Mouse (Mus musculus): ENCODE data around the gene Ing1. TPM values are rescaled to one million over a fixed set of nuclear protein-coding genes. Genes with fewer than 3 reads are reported as not detected.
A peak's percentile ranks its signal among the peaks of the same experiment; 100 is the strongest.

Ing1 gene
- 39.3 and 42.4 TPM in 2 replicates for polyA plus RNA-seq (2015; fragmentation: Nextera tagmentation; extraction: Ambion mirVana)

DNA sequence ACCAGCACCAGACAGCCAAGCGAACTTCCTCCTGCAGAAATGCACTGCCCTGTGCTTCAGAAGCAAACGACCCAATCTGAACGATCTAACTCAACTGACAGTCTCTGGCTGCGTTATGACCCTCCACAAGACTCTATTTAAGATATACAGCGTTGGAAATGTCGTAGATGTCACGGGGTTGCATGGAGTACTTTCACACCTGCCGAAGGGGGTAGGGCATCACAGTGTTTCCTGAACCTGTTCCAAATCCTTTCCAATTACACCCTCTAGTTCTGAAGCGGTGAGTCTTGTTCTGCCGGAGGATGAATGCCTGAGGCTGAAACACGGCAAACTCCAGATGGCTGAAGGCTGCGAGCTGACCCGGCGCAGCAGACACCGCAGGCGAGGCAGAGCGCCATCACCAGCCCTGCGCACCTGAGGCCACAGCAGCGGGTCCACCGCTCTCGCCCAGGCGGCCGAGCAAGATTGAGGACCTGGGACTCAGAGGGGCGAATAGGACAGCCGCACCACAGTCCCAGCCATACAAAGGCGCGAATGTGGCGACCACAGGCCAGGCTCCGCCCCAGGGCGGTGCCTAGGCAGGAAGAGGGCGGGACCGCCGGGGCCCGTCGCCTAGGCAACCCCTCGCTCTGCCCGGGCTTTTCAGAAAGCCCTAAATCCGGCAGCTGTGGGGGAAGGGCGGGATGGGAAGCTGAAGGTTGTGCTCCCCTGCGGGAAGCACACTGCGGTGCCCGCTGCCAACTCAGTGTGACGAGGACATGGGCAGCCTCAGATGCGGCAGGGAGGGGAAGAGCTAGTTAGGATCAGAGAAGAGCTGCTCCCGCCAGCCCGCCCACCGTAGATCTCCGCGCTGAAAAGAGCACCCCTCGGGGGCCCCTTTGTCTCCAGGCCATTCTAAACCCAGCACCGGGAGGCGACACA is at the start of gene Ing1:
Ing1 (plus strand) TSS at position 773 of the 921 bp plus-strand sequence.
- Histone ChIP-seq H3K4me1 (ENCODE audit: control insufficient read depth, insufficient read depth, low read length) (peaks cover 28% of the 10 kb centered on the region), H3K27me3 (ENCODE audit: control insufficient read depth, insufficient read depth, low read depth, low read length) (no peaks in the 10 kb centered on the region), H3K9ac (ENCODE audit: low read depth, low read length) (peak within 1 kb of the TSS; percentile 90), H3K4me3 (ENCODE audit: low read depth, low read length) (peak within 1 kb of the TSS; percentile 93), H3K4me2 (ENCODE audit: low read length) (peak within 1 kb of the TSS; percentile 75), H3K27ac (ENCODE audit: low read length) (peak within 1 kb of the TSS; percentile 100), H3K9me3 (replicated peaks; ENCODE audit: control insufficient read depth, low read length, poor library complexity, severe bottlenecking) (no peaks in the 10 kb centered on the region), H3K36me3 (ENCODE audit: control insufficient read depth, insufficient read depth, low read length) (no peaks in the 10 kb centered on the region)
- WGBS, result under 1% methylated on average over 52 of the region's 52 CpGs
- peak; percentile 87 for ATAC-seq

GRCm38 (mm10) chr8:11506074-11506473 is 49.3 kb upstream of the Ing1 start:
- no peak for ATAC-seq
- Histone ChIP-seq H3K27me3 (ENCODE audit: control insufficient read depth, insufficient read depth, low read depth, low read length) (no peaks in the 10 kb centered on the region), H3K27ac (ENCODE audit: low read length) (no peak overlapping the region), H3K4me1 (ENCODE audit: control insufficient read depth, insufficient read depth, low read length) (no peaks in the 10 kb centered on the region), H3K36me3 (ENCODE audit: control insufficient read depth, insufficient read depth, low read length) (peaks cover 50% of the 10 kb centered on the region), H3K4me2 (ENCODE audit: low read length) (no peak overlapping the region), H3K9me3 (replicated peaks; ENCODE audit: control insufficient read depth, low read length, poor library complexity, severe bottlenecking) (no peaks in the 10 kb centered on the region), H3K9ac (ENCODE audit: low read depth, low read length) (no peak overlapping the region), H3K4me3 (ENCODE audit: low read depth, low read length) (no peak overlapping the region)
- 84% methylated on average over 14 of the region's 14 CpGs for WGBS

- peaks cover 56% of the 10 kb centered on the region for H3K36me3 ChIP-seq (ENCODE audit: control insufficient read depth, insufficient read depth, low read length)
- no peak for ATAC-seq
Measured at GRCm38 (mm10) chr8:11506802-11507201, 48.6 kb upstream of the Ing1 start.

DNA sequence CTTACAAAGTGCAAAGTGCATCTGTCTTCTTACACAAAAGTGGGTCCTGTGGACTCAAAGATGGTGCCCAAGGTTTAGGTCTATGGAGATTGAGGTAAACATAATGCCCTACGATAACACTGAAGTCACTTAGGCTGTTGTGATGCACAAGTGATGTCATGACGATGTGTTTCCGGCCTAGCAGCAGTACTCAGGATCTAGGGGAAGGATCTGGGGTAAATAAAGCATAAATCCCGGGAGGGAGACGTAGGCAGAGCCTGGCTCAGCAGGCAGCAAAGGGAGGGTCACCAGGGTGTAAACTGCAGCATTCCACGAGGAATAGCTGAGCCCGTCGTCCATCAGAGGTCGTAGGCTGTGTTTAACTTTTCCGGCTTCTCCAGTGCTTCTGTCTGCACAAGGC is 46.5 kb upstream of the Ing1 start:
- Histone ChIP-seq H3K9ac (ENCODE audit: low read depth, low read length) (no peak overlapping the region), H3K4me3 (ENCODE audit: low read depth, low read length) (no peak overlapping the region), H3K27ac (ENCODE audit: low read length) (no peak overlapping the region), H3K36me3 (ENCODE audit: control insufficient read depth, insufficient read depth, low read length) (peaks cover 65% of the 10 kb centered on the region), H3K27me3 (ENCODE audit: control insufficient read depth, insufficient read depth, low read depth, low read length) (no peaks in the 10 kb centered on the region), H3K4me1 (ENCODE audit: control insufficient read depth, insufficient read depth, low read length) (no peaks in the 10 kb centered on the region), H3K9me3 (replicated peaks; ENCODE audit: control insufficient read depth, low read length, poor library complexity, severe bottlenecking) (no peaks in the 10 kb centered on the region), H3K4me2 (ENCODE audit: low read length) (no peak overlapping the region)
- 79% methylated on average over 10 of the region's 10 CpGs for WGBS
- no peak for ATAC-seq

More at GRCm38 (mm10) chr8:11506802-11507201, 48.6 kb upstream of the Ing1 start:
- H3K4me1 ChIP-seq (ENCODE audit: control insufficient read depth, insufficient read depth, low read length), result no peaks in the 10 kb centered on the region
- 76% methylated on average over 6 of the region's 6 CpGs for WGBS
- no peaks in the 10 kb centered on the region for H3K27me3 ChIP-seq (ENCODE audit: control insufficient read depth, insufficient read depth, low read depth, low read length)
- H3K4me3 ChIP-seq (ENCODE audit: low read depth, low read length), result no peak overlapping the region
- no peak overlapping the region for H3K4me2 ChIP-seq (ENCODE audit: low read length)
- H3K9me3 ChIP-seq (replicated peaks; ENCODE audit: control insufficient read depth, low read length, poor library complexity, severe bottlenecking), result no peaks in the 10 kb centered on the region
- no peak overlapping the region for H3K27ac ChIP-seq (ENCODE audit: low read length)
- no peak overlapping the region for H3K9ac ChIP-seq (ENCODE audit: low read depth, low read length)

- 93% methylated on average over 5 of the region's 5 CpGs for WGBS
- ATAC-seq, result no peak
Measured at GRCm38 (mm10) chr8:11510971-11511370, 44.4 kb upstream of the Ing1 start.

DNA sequence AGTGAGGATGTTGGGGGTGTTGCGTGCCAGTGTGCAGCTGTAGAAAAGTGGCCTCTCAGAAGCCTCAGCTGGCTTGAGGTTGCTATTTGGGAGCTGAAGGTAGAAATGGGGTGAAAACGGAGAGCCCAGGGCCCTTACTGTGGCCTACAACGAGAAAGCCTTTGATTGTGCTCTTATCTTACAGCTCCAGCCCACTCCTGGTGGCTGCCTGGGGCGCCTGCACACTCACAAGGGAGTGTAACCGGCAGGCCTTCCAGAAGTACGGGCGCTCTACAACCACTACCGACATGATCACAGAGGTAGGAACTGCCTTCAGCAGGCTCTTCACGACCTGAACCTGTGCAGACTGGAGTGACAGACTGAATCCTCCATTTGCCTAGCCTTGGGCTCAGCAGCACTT is 42.7 kb upstream of the Ing1 start:
- Histone ChIP-seq H3K4me2 (ENCODE audit: low read length) (no peak overlapping the region), H3K36me3 (ENCODE audit: control insufficient read depth, insufficient read depth, low read length) (peaks cover 51% of the 10 kb centered on the region), H3K9ac (ENCODE audit: low read depth, low read length) (no peak overlapping the region), H3K27me3 (ENCODE audit: control insufficient read depth, insufficient read depth, low read depth, low read length) (no peaks in the 10 kb centered on the region), H3K27ac (ENCODE audit: low read length) (no peak overlapping the region), H3K9me3 (replicated peaks; ENCODE audit: control insufficient read depth, low read length, poor library complexity, severe bottlenecking) (no peaks in the 10 kb centered on the region), H3K4me3 (ENCODE audit: low read depth, low read length) (no peak overlapping the region), H3K4me1 (ENCODE audit: control insufficient read depth, insufficient read depth, low read length) (no peaks in the 10 kb centered on the region)
- WGBS, result 86% methylated on average over 9 of the region's 9 CpGs
- no peak for ATAC-seq

More at GRCm38 (mm10) chr8:11510971-11511370, 44.4 kb upstream of the Ing1 start:
- H3K27ac ChIP-seq (ENCODE audit: low read length), result no peak overlapping the region
- no peak overlapping the region for H3K4me2 ChIP-seq (ENCODE audit: low read length)
- H3K36me3 ChIP-seq (ENCODE audit: control insufficient read depth, insufficient read depth, low read length), result peaks cover 51% of the 10 kb centered on the region
- H3K9me3 ChIP-seq (replicated peaks; ENCODE audit: control insufficient read depth, low read length, poor library complexity, severe bottlenecking), result no peaks in the 10 kb centered on the region
- no peaks in the 10 kb centered on the region for H3K4me1 ChIP-seq (ENCODE audit: control insufficient read depth, insufficient read depth, low read length)
- H3K27me3 ChIP-seq (ENCODE audit: control insufficient read depth, insufficient read depth, low read depth, low read length), result no peaks in the 10 kb centered on the region
- H3K4me3 ChIP-seq (ENCODE audit: low read depth, low read length), result no peak overlapping the region
- no peak overlapping the region for H3K9ac ChIP-seq (ENCODE audit: low read depth, low read length)

DNA sequence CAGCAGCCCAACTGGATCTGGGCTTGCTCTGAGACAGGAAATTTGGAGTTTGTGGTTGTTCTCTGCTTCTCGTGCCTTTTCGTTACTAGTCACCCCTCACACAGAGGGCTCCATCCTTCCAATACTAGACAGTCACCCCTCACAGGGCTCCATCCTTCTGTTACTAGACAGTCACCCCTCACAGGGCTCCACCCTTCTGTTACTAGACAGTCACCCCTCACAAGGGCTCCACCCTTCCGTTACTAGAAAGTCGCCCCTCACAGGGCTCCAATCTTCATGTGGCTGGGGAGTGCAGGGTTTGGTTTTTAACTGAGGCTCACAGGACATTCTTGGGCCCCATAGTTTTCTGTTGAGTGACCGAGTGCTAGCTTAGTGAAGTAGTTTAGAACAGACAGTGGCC is 42.1 kb upstream of the Ing1 start:
- Histone ChIP-seq H3K27ac (ENCODE audit: low read length) (no peak overlapping the region), H3K9ac (ENCODE audit: low read depth, low read length) (no peak overlapping the region), H3K4me1 (ENCODE audit: control insufficient read depth, insufficient read depth, low read length) (no peaks in the 10 kb centered on the region), H3K4me3 (ENCODE audit: low read depth, low read length) (no peak overlapping the region), H3K36me3 (ENCODE audit: control insufficient read depth, insufficient read depth, low read length) (peaks cover 55% of the 10 kb centered on the region), H3K27me3 (ENCODE audit: control insufficient read depth, insufficient read depth, low read depth, low read length) (no peaks in the 10 kb centered on the region), H3K9me3 (replicated peaks; ENCODE audit: control insufficient read depth, low read length, poor library complexity, severe bottlenecking) (no peaks in the 10 kb centered on the region), H3K4me2 (ENCODE audit: low read length) (no peak overlapping the region)
- WGBS, result 91% methylated on average over 5 of the region's 5 CpGs
- ATAC-seq, result no peak

GRCm38 (mm10) chr8:11516292-11516691 is 39.1 kb upstream of the Ing1 start:
- WGBS, result 97% methylated on average over 9 of the region's 9 CpGs
- no peaks in the 10 kb centered on the region for H3K4me1 ChIP-seq (ENCODE audit: control insufficient read depth, insufficient read depth, low read length)
- H3K4me3 ChIP-seq (ENCODE audit: low read depth, low read length), result no peak overlapping the region
- no peak overlapping the region for H3K27ac ChIP-seq (ENCODE audit: low read length)
- H3K9me3 ChIP-seq (replicated peaks; ENCODE audit: control insufficient read depth, low read length, poor library complexity, severe bottlenecking), result no peaks in the 10 kb centered on the region
- H3K9ac ChIP-seq (ENCODE audit: low read depth, low read length), result no peak overlapping the region
- ATAC-seq, result no peak
- H3K36me3 ChIP-seq (ENCODE audit: control insufficient read depth, insufficient read depth, low read length), result peaks cover 53% of the 10 kb centered on the region
- no peaks in the 10 kb centered on the region for H3K27me3 ChIP-seq (ENCODE audit: control insufficient read depth, insufficient read depth, low read depth, low read length)
- H3K4me2 ChIP-seq (ENCODE audit: low read length), result no peak overlapping the region

GRCm38 (mm10) chr8:11517366-11518055 is 37.9 kb upstream of the Ing1 start:
- no peak overlapping the region for H3K27ac ChIP-seq (ENCODE audit: low read length)
- ATAC-seq, result no peak
- no peaks in the 10 kb centered on the region for H3K27me3 ChIP-seq (ENCODE audit: control insufficient read depth, insufficient read depth, low read depth, low read length)
- no peak overlapping the region for H3K4me3 ChIP-seq (ENCODE audit: low read depth, low read length)
- no peak overlapping the region for H3K9ac ChIP-seq (ENCODE audit: low read depth, low read length)
- H3K9me3 ChIP-seq (replicated peaks; ENCODE audit: control insufficient read depth, low read length, poor library complexity, severe bottlenecking), result no peaks in the 10 kb centered on the region
- H3K4me1 ChIP-seq (ENCODE audit: control insufficient read depth, insufficient read depth, low read length), result no peaks in the 10 kb centered on the region
- peaks cover 47% of the 10 kb centered on the region for H3K36me3 ChIP-seq (ENCODE audit: control insufficient read depth, insufficient read depth, low read length)
- 90% methylated on average over 16 of the region's 16 CpGs for WGBS
- H3K4me2 ChIP-seq (ENCODE audit: low read length), result no peak overlapping the region

All from midbrain, embryonic 16.5 days (tissue).